Mouse (Mus musculus): Measurements from ENCODE around the gene Tmem170b.
"Not testable (repeated sequence)": the region's sequence is repeated elsewhere in the genome, so short reads cannot be mapped to it uniquely, and the experiment has no call there.

Gene Tmem170b

GRCm38 (mm10) chr13:41669951-41670350, 64.2 kb downstream of the Tmem170b start:
- DNase-seq (ENCODE audit: low spot score in 2 of 2), result no peak

- no peak for DNase-seq (ENCODE audit: low spot score in 2 of 2)
Observed at GRCm38 (mm10) chr13:41670386-41671130, 64.9 kb downstream of the Tmem170b start.

GRCm38 (mm10) chr13:41671136-41671705, 65.5 kb downstream of the Tmem170b start:
- no peak for DNase-seq (ENCODE audit: low spot score in 2 of 2)

- DNase-seq (ENCODE audit: low spot score in 2 of 2), result not testable (repeated sequence)
Observed at GRCm38 (mm10) chr13:41672904-41673303, 67.2 kb downstream of the Tmem170b start.

GRCm38 (mm10) chr13:41673541-41673940, 67.8 kb downstream of the Tmem170b start:
- no peak for DNase-seq (ENCODE audit: low spot score in 2 of 2)

GRCm38 (mm10) chr13:41674608-41675007, 68.9 kb downstream of the Tmem170b start:
- not testable (repeated sequence) for DNase-seq (ENCODE audit: low spot score in 2 of 2)

- no peak for DNase-seq (ENCODE audit: low spot score in 2 of 2)
Observed at GRCm38 (mm10) chr13:41675498-41675897, 69.8 kb downstream of the Tmem170b start.

GRCm38 (mm10) chr13:41675966-41676835, 70.5 kb downstream of the Tmem170b start:
- DNase-seq (ENCODE audit: low spot score in 2 of 2), result no peak

- no peak for DNase-seq (ENCODE audit: low spot score in 2 of 2)
Observed at GRCm38 (mm10) chr13:41676836-41677186, 71.1 kb downstream of the Tmem170b start.

- no peak for DNase-seq (ENCODE audit: low spot score in 2 of 2)
Observed at GRCm38 (mm10) chr13:41680854-41681549, 75.3 kb downstream of the Tmem170b start.

- DNase-seq (ENCODE audit: low spot score in 2 of 2), result no peak
Observed at GRCm38 (mm10) chr13:41682341-41683119, 76.8 kb downstream of the Tmem170b start.

GRCm38 (mm10) chr13:41683356-41684012, 77.8 kb downstream of the Tmem170b start:
- no peak for DNase-seq (ENCODE audit: low spot score in 2 of 2)

GRCm38 (mm10) chr13:41685499-41685898, 79.8 kb downstream of the Tmem170b start:
- DNase-seq (ENCODE audit: low spot score in 2 of 2), result no peak

- DNase-seq (ENCODE audit: low spot score in 2 of 2), result no peak
Observed at GRCm38 (mm10) chr13:41689055-41689454, 83.3 kb downstream of the Tmem170b start.

GRCm38 (mm10) chr13:41689598-41690045, 83.9 kb downstream of the Tmem170b start:
- DNase-seq (ENCODE audit: low spot score in 2 of 2), result no peak
